22 mouse cellular contexts compared by ENCODE assay signal in the genomic region with DNA sequence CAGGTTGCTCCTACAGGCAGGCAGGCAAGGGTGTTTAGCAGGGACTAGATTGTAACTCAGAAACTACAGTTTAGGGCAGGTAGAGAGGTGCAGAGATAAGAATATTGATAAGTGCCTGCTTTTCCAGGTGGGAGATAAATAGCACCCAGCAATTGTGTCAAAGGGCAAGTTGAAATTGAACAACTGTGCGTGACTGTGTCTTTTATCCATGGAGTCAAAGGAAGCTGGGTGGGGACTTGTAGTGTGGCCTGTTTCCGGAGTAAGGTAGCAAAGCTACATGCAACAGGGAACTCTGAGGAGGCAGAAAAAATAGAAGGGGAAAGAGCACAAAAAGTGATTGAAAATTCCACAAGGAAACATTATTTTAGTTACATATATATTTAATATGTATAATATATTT. TPM values are rescaled to one million over a fixed set of nuclear protein-coding genes. Genes with fewer than 3 reads are reported as not detected.
DNase-seq lines count a peak whose midpoint lies in the region; ATAC-seq and TF ChIP-seq lines count a peak whose summit lies in the region.
"Had no signal": no experiment of that assay in that cellular context is flagged by ENCODE, and none has a peak within 500 bp of the region (broad histone marks: within the 10 kb centered on the region; RNA-seq: fewer than 3 reads in every experiment).

No protein-coding gene starts in this region.

- no peak overlapping the region for H3K9ac ChIP-seq in intestine, embryonic 15.5 days
- H3K9ac ChIP-seq in intestine, embryonic 16.5 days (ENCODE audit: low read depth, low read length), result no peak overlapping the region
- H3K9ac ChIP-seq in intestine, postnatal 0 days (ENCODE audit: low read depth, low read length), result no peak overlapping the region
- H3K9ac ChIP-seq in midbrain, embryonic 14.5 days (replicated peaks; ENCODE audit: low read length), result no peak overlapping the region

- no peaks in the 10 kb centered on the region for H3K9me3 ChIP-seq in intestine, embryonic 15.5 days
- no peaks in the 10 kb centered on the region for H3K9me3 ChIP-seq in intestine, embryonic 16.5 days (ENCODE audit: control insufficient read depth, low read length)
- no peaks in the 10 kb centered on the region for H3K9me3 ChIP-seq in intestine, postnatal 0 days (ENCODE audit: control insufficient read depth)
- H3K9me3 ChIP-seq in midbrain, embryonic 14.5 days (ENCODE audit: control insufficient read depth, low read length), result no peaks in the 10 kb centered on the region
- H3K9me3 ChIP-seq: G1E had no signal

- H3K36me3 ChIP-seq in intestine, embryonic 15.5 days, result no peaks in the 10 kb centered on the region
- H3K36me3 ChIP-seq in intestine, embryonic 16.5 days (ENCODE audit: control insufficient read depth, insufficient read depth, low read length), result no peaks in the 10 kb centered on the region
- H3K36me3 ChIP-seq in intestine, postnatal 0 days (ENCODE audit: control insufficient read depth, insufficient read depth), result no peaks in the 10 kb centered on the region
- no peaks in the 10 kb centered on the region for H3K36me3 ChIP-seq in midbrain, embryonic 14.5 days (ENCODE audit: control insufficient read depth, insufficient read depth, low read length)
- H3K36me3 ChIP-seq: G1E had no signal

- H3K4me2 ChIP-seq in intestine, embryonic 15.5 days (replicated peaks), result no peak overlapping the region
- no peak overlapping the region for H3K4me2 ChIP-seq in intestine, embryonic 16.5 days (ENCODE audit: low read depth, low read length)
- no peak overlapping the region for H3K4me2 ChIP-seq in intestine, postnatal 0 days (replicated peaks; ENCODE audit: low read depth)
- no peak overlapping the region for H3K4me2 ChIP-seq in midbrain, embryonic 14.5 days (ENCODE audit: low read length)

- no peak overlapping the region for H3K4me3 ChIP-seq in intestine, embryonic 15.5 days (replicated peaks)
- no peak overlapping the region for H3K4me3 ChIP-seq in intestine, embryonic 16.5 days (ENCODE audit: low read length)
- no peak overlapping the region for H3K4me3 ChIP-seq in intestine, postnatal 0 days (ENCODE audit: low read depth, low read length)
- no peak overlapping the region for H3K4me3 ChIP-seq in midbrain, embryonic 14.5 days (replicated peaks; ENCODE audit: low read depth, low read length)

- H3K4me1 ChIP-seq in intestine, embryonic 15.5 days (replicated peaks), result no peaks in the 10 kb centered on the region
- no peaks in the 10 kb centered on the region for H3K4me1 ChIP-seq in intestine, embryonic 16.5 days (ENCODE audit: control insufficient read depth, insufficient read depth, low read length)
- no peaks in the 10 kb centered on the region for H3K4me1 ChIP-seq in intestine, postnatal 0 days (replicated peaks; ENCODE audit: control insufficient read depth, insufficient read depth, low read length)
- no peaks in the 10 kb centered on the region for H3K4me1 ChIP-seq in midbrain, embryonic 14.5 days (ENCODE audit: control insufficient read depth, insufficient read depth, low read length)

- WGBS in intestine, embryonic 15.5 days, result 60% methylated on average over 2 of the region's 2 CpGs
- 59% methylated on average over 2 of the region's 2 CpGs for WGBS in intestine, embryonic 16.5 days
- 52% methylated on average over 2 of the region's 2 CpGs for WGBS in intestine, postnatal 0 days
- WGBS in midbrain, embryonic 14.5 days, result 80% methylated on average over 2 of the region's 2 CpGs

- H3K27ac ChIP-seq in intestine, embryonic 15.5 days, result no peak overlapping the region
- no peak overlapping the region for H3K27ac ChIP-seq in intestine, embryonic 16.5 days (ENCODE audit: low read length)
- H3K27ac ChIP-seq in intestine, postnatal 0 days (ENCODE audit: low read depth, low read length), result no peak overlapping the region
- H3K27ac ChIP-seq in midbrain, embryonic 14.5 days (replicated peaks; ENCODE audit: low read depth, low read length), result no peak overlapping the region

- peak; percentile 83 for ATAC-seq in intestine, embryonic 15.5 days
- peak; percentile 90 for ATAC-seq in intestine, embryonic 16.5 days
- ATAC-seq in intestine, postnatal 0 days, result peak; percentile 54; the same call in 1 of the 2 replicates
- ATAC-seq in inflammation-experienced regulatory T-cells, adult 6 months, result no peak
- no peak for ATAC-seq in midbrain, embryonic 14.5 days (ENCODE audit: low FRiP score, low TSS enrichment)
- ATAC-seq: activated CD4-positive, CD25-positive, alpha-beta regulatory T cell, adult 4 months; CD4-positive, CD25-positive, alpha-beta regulatory T cell, adult 4 months; Patski had no signal

- H3K27me3 ChIP-seq in intestine, embryonic 15.5 days (replicated peaks), result no peaks in the 10 kb centered on the region
- no peaks in the 10 kb centered on the region for H3K27me3 ChIP-seq in intestine, embryonic 16.5 days (replicated peaks; ENCODE audit: control insufficient read depth, insufficient read depth, low read length)
- H3K27me3 ChIP-seq in intestine, postnatal 0 days (replicated peaks; ENCODE audit: control insufficient read depth, insufficient read depth, low read length), result no peaks in the 10 kb centered on the region
- no peaks in the 10 kb centered on the region for H3K27me3 ChIP-seq in midbrain, embryonic 14.5 days (ENCODE audit: control insufficient read depth, insufficient read depth, low read length)
- H3K27me3 ChIP-seq: CH12.LX had no signal

- no peak for DNase-seq in retina, postnatal 1 day
- DNase-seq in midbrain, embryonic 14.5 days, result no peak
- DNase-seq: adrenal gland, adult 2 months; adrenal gland, adult 8-10 months; adrenal gland, postnatal 10 days; adrenal gland, postnatal 14 days; adrenal gland, postnatal 25 days; adrenal gland, postnatal 36 days; B cell, adult 2 months; cerebellum, adult 11 months; cerebellum, adult 11-12 months; cerebellum, adult 18-20 months had no signal

- TF ChIP-seq CTCF in intestine, postnatal 0 days (IDR thresholded peaks at IDR 0.05; ENCODE audit: low read depth), result no peak

RNA-seq across cellular contexts. Expression of a gene that starts 40.4 kb away (rescaled TPM):
- 0.14 TPM in 1 of 2 replicates, not detected in the other for polyA plus RNA-seq in intestine, embryonic 15.5 days (2015; fragmentation: Nextera tagmentation; extraction: Ambion mirVana)
- not detected in 2 replicates for polyA plus RNA-seq in intestine, embryonic 16.5 days (2015; fragmentation: Nextera tagmentation; extraction: Ambion mirVana)
- polyA plus RNA-seq in intestine, postnatal 0 days (2015; fragmentation: Nextera tagmentation; extraction: Ambion mirVana), result not detected in 2 replicates
- not detected for polyA plus RNA-seq in inflammation-experienced regulatory T-cells, adult 6 months (2017; shearing (Covaris generic))
- polyA plus RNA-seq in midbrain, embryonic 14.5 days (2014; fragmentation: Nextera tagmentation; extraction: Ambion mirVana), result not detected in 2 replicates
- polyA plus RNA-seq: activated CD4-positive, CD25-positive, alpha-beta regulatory T cell, adult 4 months; adrenal gland, adult 2 months; C2C12; CD4-positive, CD25-positive, alpha-beta regulatory T cell, adult 4 months; G1E; Patski had no signal

Comparison
In these comparisons a context has a peak if more than half of its experiments do, and no peak if none do; other contexts are left out.
1. ATAC-seq: peak in intestine, embryonic 15.5 days (single experiment), intestine, embryonic 16.5 days (single experiment) and intestine, postnatal 0 days (single experiment); none in inflammation-experienced regulatory T-cells, adult 6 months (single experiment) and midbrain, embryonic 14.5 days (single experiment).